Mouse (Mus musculus): ENCODE data around the gene Mef2a.

GRCm38 (mm10) chr7:67342067-67342625, 30.5 kb downstream of the Mef2a start:
- TF ChIP-seq POLR2A (IDR thresholded peaks at IDR 0.05; ENCODE audit: extremely low read depth, insufficient read depth, low read length), result no peak
- no peak for TF ChIP-seq CTCF (IDR thresholded peaks at IDR 0.05; ENCODE audit: extremely low read depth, insufficient read depth, low read length)

All from cortical plate, adult 2 months (tissue).